Mouse (Mus musculus): ENCODE measurements around the gene 2610042L04Rik. TPM values are rescaled to one million over a fixed set of nuclear protein-coding genes. Genes with fewer than 3 reads are reported as not detected.
"Not testable (repeated sequence)": the region's sequence is repeated elsewhere in the genome, so short reads cannot be mapped to it uniquely, and the experiment has no call there.

2610042L04Rik gene
- 0.72 and 0.87 TPM in 2 replicates for polyA plus RNA-seq (2016; fragmentation: Nextera tagmentation; extraction: Ambion mirVana)

- not testable (repeated sequence) for H3K27me3 ChIP-seq (ENCODE audit: poor library complexity, severe bottlenecking); H3K4me1 ChIP-seq; H3K36me3 ChIP-seq (replicated peaks); H3K9me3 ChIP-seq
- 4% methylated on average over 30 of the region's 48 CpGs for WGBS
- peak; percentile 26 for DNase-seq (ENCODE audit: extremely low spot score, low spot score)
- peak within 1 kb of the TSS; percentile 82 for H3K27ac ChIP-seq
- peak within 1 kb of the TSS; percentile 55 for H3K4me3 ChIP-seq
Measured at GRCm38 (mm10) chr14:4334476-4335080, at the start of gene 2610042L04Rik. Gene 2610042L04Rik (plus strand): TSS chr14:4334763.

- not testable (repeated sequence) for DNase-seq (ENCODE audit: extremely low spot score, low spot score); H3K4me3 ChIP-seq; H3K36me3 ChIP-seq (replicated peaks); H3K4me1 ChIP-seq; H3K9me3 ChIP-seq; H3K27ac ChIP-seq; H3K27me3 ChIP-seq (ENCODE audit: poor library complexity, severe bottlenecking)
- WGBS = no CpG with 5 or more reads among the region's 1 CpGs
Measured at GRCm38 (mm10) chr14:4316983-4317382, 17.6 kb upstream of the 2610042L04Rik start, which contains the start of gene Gm3149. Gene Gm3149 (plus strand): TSS chr14:4317283.

- not testable (repeated sequence) for H3K27me3 ChIP-seq (ENCODE audit: poor library complexity, severe bottlenecking); DNase-seq (ENCODE audit: extremely low spot score, low spot score); H3K4me3 ChIP-seq; H3K4me1 ChIP-seq; H3K27ac ChIP-seq; H3K36me3 ChIP-seq (replicated peaks); H3K9me3 ChIP-seq
- 7% methylated on average over 8 of the region's 8 CpGs for WGBS
Measured at GRCm38 (mm10) chr14:4335506-4335905, 943 bp downstream of the 2610042L04Rik start.

- H3K27me3 ChIP-seq (ENCODE audit: poor library complexity, severe bottlenecking); DNase-seq (ENCODE audit: extremely low spot score, low spot score): not testable (repeated sequence)
- 94% methylated on average over 3 of the region's 3 CpGs for WGBS
Measured at GRCm38 (mm10) chr14:4368991-4369390, 34.4 kb downstream of the 2610042L04Rik start.

GRCm38 (mm10) chr14:4369691-4370090 is 35.1 kb downstream of the 2610042L04Rik start:
- H3K27ac ChIP-seq; DNase-seq (ENCODE audit: extremely low spot score, low spot score); H3K27me3 ChIP-seq (ENCODE audit: poor library complexity, severe bottlenecking); H3K9me3 ChIP-seq; H3K36me3 ChIP-seq (replicated peaks); H3K4me3 ChIP-seq; H3K4me1 ChIP-seq: not testable (repeated sequence)
- 81% methylated on average over 3 of the region's 3 CpGs for WGBS

More at GRCm38 (mm10) chr14:4368991-4369390, 34.4 kb downstream of the 2610042L04Rik start:
- not testable (repeated sequence) for H3K4me1 ChIP-seq; H3K27ac ChIP-seq; H3K4me3 ChIP-seq; H3K9me3 ChIP-seq; H3K36me3 ChIP-seq (replicated peaks)

GRCm38 (mm10) chr14:4377871-4378270 is 43.3 kb downstream of the 2610042L04Rik start:
- not testable (repeated sequence) for H3K4me1 ChIP-seq; H3K27me3 ChIP-seq (ENCODE audit: poor library complexity, severe bottlenecking); H3K4me3 ChIP-seq; H3K9me3 ChIP-seq; H3K27ac ChIP-seq; H3K36me3 ChIP-seq (replicated peaks); DNase-seq (ENCODE audit: extremely low spot score, low spot score)

- H3K9me3 ChIP-seq = not testable (repeated sequence)
Measured at GRCm38 (mm10) chr14:4385606-4386005, 51.0 kb downstream of the 2610042L04Rik start.

GRCm38 (mm10) chr14:4392841-4393530 is 58.4 kb downstream of the 2610042L04Rik start:
- not testable (repeated sequence) for H3K4me3 ChIP-seq
- WGBS = 96% methylated on average over 4 of the region's 6 CpGs

More at GRCm38 (mm10) chr14:4385606-4386005, 51.0 kb downstream of the 2610042L04Rik start:
- DNase-seq (ENCODE audit: extremely low spot score, low spot score); H3K36me3 ChIP-seq (replicated peaks); H3K27ac ChIP-seq; H3K4me3 ChIP-seq; H3K27me3 ChIP-seq (ENCODE audit: poor library complexity, severe bottlenecking); H3K4me1 ChIP-seq: not testable (repeated sequence)

GRCm38 (mm10) chr14:4397226-4397625 is 62.7 kb downstream of the 2610042L04Rik start, which contains the start of gene Gm3159:
Gene Gm3159 (plus strand): TSS chr14:4397526.
- WGBS = 88% methylated on average over 2 of the region's 3 CpGs
- H3K4me3 ChIP-seq; H3K36me3 ChIP-seq (replicated peaks); H3K27me3 ChIP-seq (ENCODE audit: poor library complexity, severe bottlenecking); H3K4me1 ChIP-seq; DNase-seq (ENCODE audit: extremely low spot score, low spot score); H3K27ac ChIP-seq; H3K9me3 ChIP-seq: not testable (repeated sequence)

More at GRCm38 (mm10) chr14:4392841-4393530, 58.4 kb downstream of the 2610042L04Rik start:
- H3K9me3 ChIP-seq; H3K36me3 ChIP-seq (replicated peaks); DNase-seq (ENCODE audit: extremely low spot score, low spot score); H3K27me3 ChIP-seq (ENCODE audit: poor library complexity, severe bottlenecking); H3K27ac ChIP-seq; H3K4me1 ChIP-seq: not testable (repeated sequence)

GRCm38 (mm10) chr14:4398624-4399023 is 64.1 kb downstream of the 2610042L04Rik start:
- DNase-seq (ENCODE audit: extremely low spot score, low spot score) = not testable (repeated sequence)

GRCm38 (mm10) chr14:4400115-4400789 is 65.7 kb downstream of the 2610042L04Rik start:
- not testable (repeated sequence) for H3K36me3 ChIP-seq (replicated peaks); H3K4me1 ChIP-seq; H3K4me3 ChIP-seq; H3K9me3 ChIP-seq; DNase-seq (ENCODE audit: extremely low spot score, low spot score); H3K27ac ChIP-seq; H3K27me3 ChIP-seq (ENCODE audit: poor library complexity, severe bottlenecking)
- 87% methylated on average over 5 of the region's 5 CpGs for WGBS

More at GRCm38 (mm10) chr14:4398624-4399023, 64.1 kb downstream of the 2610042L04Rik start:
- not testable (repeated sequence) for H3K9me3 ChIP-seq; H3K27me3 ChIP-seq (ENCODE audit: poor library complexity, severe bottlenecking); H3K4me3 ChIP-seq; H3K36me3 ChIP-seq (replicated peaks); H3K4me1 ChIP-seq; H3K27ac ChIP-seq

GRCm38 (mm10) chr14:4401245-4401644 is 66.7 kb downstream of the 2610042L04Rik start:
- 87% methylated on average over 5 of the region's 5 CpGs for WGBS
- not testable (repeated sequence) for H3K27me3 ChIP-seq (ENCODE audit: poor library complexity, severe bottlenecking); DNase-seq (ENCODE audit: extremely low spot score, low spot score); H3K4me1 ChIP-seq; H3K27ac ChIP-seq; H3K9me3 ChIP-seq; H3K36me3 ChIP-seq (replicated peaks); H3K4me3 ChIP-seq

- H3K4me1 ChIP-seq; H3K27me3 ChIP-seq (ENCODE audit: poor library complexity, severe bottlenecking); DNase-seq (ENCODE audit: extremely low spot score, low spot score); H3K27ac ChIP-seq; H3K36me3 ChIP-seq (replicated peaks); H3K9me3 ChIP-seq; H3K4me3 ChIP-seq: not testable (repeated sequence)
Measured at GRCm38 (mm10) chr14:4403840-4404239, 69.3 kb downstream of the 2610042L04Rik start.

Measured in forebrain, embryonic 10.5 days (tissue).